Mouse (Mus musculus) stomach, embryonic 14.5 days (tissue): ENCODE data around the gene Gpr18. TPM values are rescaled to one million over a fixed set of nuclear protein-coding genes. Genes with fewer than 3 reads are reported as not detected.
"Not testable (repeated sequence)": the region's sequence is repeated elsewhere in the genome, so short reads cannot be mapped to it uniquely, and the experiment has no call there.

Experiments used
- ATAC-seq: fragments of 200-750 bp; cut with Nextera tagmentation; 2 replicates; pipeline ENCODE4 v1.8.0; 2017; ENCODE audit warnings: low read depth, moderate TSS enrichment; ENCODE audit not compliant: insufficient number of reproducible peaks, insufficient read depth, low FRiP score
- H3K27ac ChIP-seq: fragments of 300-500 bp; sonication (generic); 2 replicates; pipeline ENCODE4 v1.5.1; 2014; ENCODE audit warnings: mild to moderate bottlenecking, low read length, moderate library complexity, mixed read lengths
- H3K27me3 ChIP-seq: fragments of 300-500 bp; sonication (generic); 2 replicates; pipeline ENCODE4 v1.6.1; 2014; ENCODE audit warnings: low read length, control low read depth, mixed read lengths; ENCODE audit not compliant: control insufficient read depth, insufficient read depth
- H3K36me3 ChIP-seq: fragments of 300-500 bp; sonication (generic); 2 replicates; pipeline ENCODE4 v1.6.1; 2014; ENCODE audit warnings: mild to moderate bottlenecking, control low read depth, low read length, moderate library complexity, mixed read lengths; ENCODE audit not compliant: control insufficient read depth, insufficient read depth
- H3K4me1 ChIP-seq: fragments of 300-500 bp; sonication (generic); 2 replicates; pipeline ENCODE4 v1.6.1; 2014; ENCODE audit warnings: low read length, control low read depth, mixed read lengths; ENCODE audit not compliant: control insufficient read depth, insufficient read depth
- H3K4me2 ChIP-seq: fragments of 300-500 bp; sonication (generic); replicated peaks from 2 replicates; pipeline ENCODE4 v1.6.1; 2014; ENCODE audit warnings: low read depth, low read length, control low read depth
- H3K4me3 ChIP-seq: fragments of 300-500 bp; sonication (generic); 2 replicates; pipeline ENCODE4 v1.5.1; 2014; ENCODE audit warnings: low read depth, low read length, control low read depth
- H3K9ac ChIP-seq: fragments of 300-500 bp; sonication (generic); replicated peaks from 2 replicates; pipeline ENCODE4 v1.6.1; 2014; ENCODE audit warnings: low read depth, mild to moderate bottlenecking, control low read depth, low read length, moderate library complexity, mixed read lengths
- H3K9me3 ChIP-seq: fragments of 300-500 bp; sonication (generic); 2 replicates; pipeline ENCODE4 v1.6.1; 2016; ENCODE audit warnings: low read depth, low read length, control low read depth; ENCODE audit not compliant: control insufficient read depth
- WGBS: fragments of 180-500 bp; shearing (Covaris S2); extraction: QIAGEN DNeasy Blood & Tissue Kit; methylation state at CpG from one replicate; pipeline ENCODE4 v1.1.7; 2014; 5-methylcytosine and 5-hydroxymethylcytosine counted together
- polyA plus RNA-seq: library from polyadenylated mRNA; unstranded; fragments of >200 nt; fragmentation: Nextera tagmentation; extraction: Ambion mirVana; gene quantifications from 2 replicates; pipeline ENCODE4 v1.2.1, GENCODE M21; 2014

Gpr18 gene
- polyA plus RNA-seq, 1 experiment from 2014 or later, result 1.1 TPM

- not testable (repeated sequence) for H3K9me3 ChIP-seq, H3K9ac ChIP-seq, H3K4me2 ChIP-seq, H3K4me1 ChIP-seq, H3K27me3 ChIP-seq, H3K36me3 ChIP-seq, H3K4me3 ChIP-seq, H3K27ac ChIP-seq
- WGBS, result 8% methylated on average over 2 of the region's 2 CpGs
- ATAC-seq, result peak; percentile 61; the same call in 1 of the 2 replicates
Measured at GRCm38 (mm10) chr14:121865162-121865561, 50.4 kb downstream of the Gpr18 start.

Other genes starting within 250 kb of the Gpr18 start
- gene Dock9, start 117.9 kb downstream of the Gpr18 start, polyA plus RNA-seq, result 25.3 and 28.0 TPM in 2 replicates
- gene Ubac2, start 37.2 kb downstream of the Gpr18 start, polyA plus RNA-seq, result 67.7 and 72.3 TPM in 2 replicates
- 4.5 and 5.5 TPM in 2 replicates for gene Gpr183, start 49.4 kb upstream of the Gpr18 start, polyA plus RNA-seq
- gene Timm8a2, start 118.9 kb upstream of the Gpr18 start, polyA plus RNA-seq, result not detected in 2 replicates
- 166 and 188 TPM in 2 replicates for gene Tm9sf2, start 191.3 kb upstream of the Gpr18 start, polyA plus RNA-seq